Mouse (Mus musculus) kidney, adult 8-10 months (tissue): ENCODE measurements around the gene Fam174b.
A peak's percentile ranks its signal among the peaks of the same experiment; 100 is the strongest.

Experiments used
- DNase-seq, 2 experiments: peaks; one replicate each; pipeline ENCODE4 v3.0.0; 2022

The Fam174b gene

GRCm38 (mm10) chr7:73749983-73750382, 9.9 kb downstream of the Fam174b start:
- DNase-seq = no peak

GRCm38 (mm10) chr7:73753598-73753997, 13.5 kb downstream of the Fam174b start:
- DNase-seq = no peak

DNA sequence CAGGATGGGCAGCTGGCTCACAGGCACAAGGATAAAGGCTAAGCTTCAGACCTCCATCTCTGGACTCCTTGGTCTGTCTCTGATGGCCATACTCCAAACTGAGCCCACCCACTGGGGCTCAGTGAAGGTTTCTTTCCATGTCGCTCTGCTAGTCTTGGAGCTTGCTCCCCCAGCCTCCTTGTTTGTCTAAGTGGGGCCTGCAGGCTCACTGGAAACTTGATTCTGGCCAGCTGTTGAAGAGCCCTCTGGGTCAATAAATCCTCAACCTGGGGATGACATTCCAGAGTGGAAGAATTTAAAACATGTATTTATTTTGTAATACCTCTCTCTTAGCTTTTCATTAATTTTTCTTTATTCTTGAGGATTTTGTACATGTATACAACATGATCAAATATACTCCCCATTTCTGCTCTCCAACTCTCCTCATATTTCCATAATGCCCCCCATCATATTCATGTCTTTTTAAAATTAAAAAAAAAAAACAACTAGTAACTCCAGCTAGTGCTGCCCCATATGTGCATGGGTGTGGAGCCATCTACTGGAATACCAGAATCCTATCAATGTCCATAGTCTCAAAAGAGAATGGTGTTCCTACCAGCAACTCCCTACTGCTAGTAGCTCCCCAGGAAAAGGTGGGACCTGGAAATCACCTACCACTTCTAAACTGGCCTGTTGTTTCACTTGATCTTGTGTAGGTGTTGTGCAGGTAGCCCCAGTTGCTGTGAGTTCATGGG, 15.4 kb downstream of the Fam174b start:
- DNase-seq = no peak

GRCm38 (mm10) chr7:73761691-73762189, 21.6 kb downstream of the Fam174b start:
- no peak for DNase-seq

DNA sequence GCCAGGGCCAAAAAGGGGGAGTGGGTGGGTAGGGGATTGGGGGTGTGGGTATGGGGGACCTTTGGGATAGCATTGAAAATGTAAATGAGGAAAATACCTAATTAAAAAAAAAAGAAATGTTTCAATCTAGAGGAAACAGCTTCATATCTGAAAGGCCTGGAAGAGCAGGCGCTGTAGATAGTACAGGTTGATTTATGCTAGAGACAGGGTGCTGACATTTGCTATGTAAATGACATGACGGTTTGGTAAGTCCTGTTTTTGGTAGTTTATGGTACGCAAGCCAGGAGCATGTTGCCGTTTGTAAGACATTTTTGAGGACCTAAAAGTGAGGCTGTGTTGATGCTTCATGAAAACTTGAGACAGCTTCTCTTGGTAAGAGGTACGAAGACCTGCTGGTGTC, 24.6 kb downstream of the Fam174b start:
- DNase-seq = no peak

GRCm38 (mm10) chr7:73765186-73765903, 25.2 kb downstream of the Fam174b start:
- DNase-seq = no peak

DNA sequence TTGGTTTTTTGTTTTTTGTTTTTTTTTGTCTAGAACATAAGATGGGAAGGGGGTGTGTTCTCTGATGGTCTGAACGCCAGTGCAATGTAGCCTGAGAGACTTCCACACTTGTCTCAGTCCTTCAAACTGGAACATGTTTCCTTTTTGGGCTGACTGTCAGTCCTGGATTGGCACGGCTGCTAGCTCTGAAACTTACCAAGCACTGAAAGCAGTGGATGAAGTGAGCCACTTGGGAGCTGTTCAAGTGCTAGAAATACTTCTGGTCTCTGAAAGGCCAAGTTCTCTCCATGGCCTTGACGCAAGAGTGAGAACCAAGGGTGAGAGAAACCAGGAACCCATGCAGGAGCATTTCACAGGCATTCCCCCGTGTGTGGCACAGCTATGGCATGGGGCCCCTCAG, 29.1 kb downstream of the Fam174b start:
- DNase-seq = no peak

DNA sequence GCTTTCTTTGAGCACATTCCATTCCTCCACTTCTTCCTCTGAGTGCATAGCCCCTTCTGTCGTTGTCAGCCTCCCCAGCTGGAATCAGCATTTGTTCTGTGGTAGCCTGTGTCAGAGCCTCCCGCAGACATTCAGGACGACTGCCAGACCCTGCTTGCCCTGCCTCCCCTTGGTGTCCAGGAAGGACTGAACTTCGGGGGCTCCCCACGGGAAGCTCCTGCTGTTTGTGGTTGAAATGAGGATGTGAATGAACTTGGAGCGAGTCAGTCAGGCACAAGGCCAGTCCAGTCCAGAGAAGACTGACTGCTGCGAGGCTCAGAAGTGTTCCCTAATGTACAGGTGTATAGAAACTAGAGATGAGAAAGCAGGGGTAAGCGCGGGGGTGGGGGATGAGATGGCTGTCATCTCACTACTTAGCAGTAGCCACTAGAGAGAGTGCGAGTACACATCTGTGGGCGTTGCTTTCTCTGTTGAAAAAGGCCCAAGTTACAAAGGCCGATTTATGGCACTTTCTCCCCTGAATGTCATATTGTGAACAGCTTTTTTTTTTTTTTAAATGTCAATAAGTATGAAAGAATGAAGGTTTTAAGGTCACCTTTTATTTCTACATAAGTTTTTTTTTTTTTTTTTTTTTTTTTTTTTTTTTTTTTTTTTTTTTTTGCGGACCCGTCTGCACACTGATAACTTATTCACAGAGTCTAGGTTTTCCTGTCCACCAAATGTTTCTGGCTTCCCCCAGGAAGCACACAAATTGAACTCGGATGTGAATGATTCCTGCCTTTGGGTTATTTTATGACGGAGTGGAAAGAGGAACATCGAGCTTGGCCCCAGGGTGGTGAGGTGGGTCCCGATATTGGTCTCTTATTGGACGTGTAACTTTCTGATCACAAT, 31.5 kb downstream of the Fam174b start:
- no peak for DNase-seq

- DNase-seq = peak in 1 of 2 experiments; percentile 6
These were observed 32.2 kb downstream of the Fam174b start for GRCm38 (mm10) chr7:73772275-73772765.

GRCm38 (mm10) chr7:73774781-73775180, 34.7 kb downstream of the Fam174b start:
- no peak for DNase-seq

- DNase-seq = no peak
These were observed 37.7 kb downstream of the Fam174b start for GRCm38 (mm10) chr7:73777777-73778176.

GRCm38 (mm10) chr7:73784736-73785428, 44.8 kb downstream of the Fam174b start:
- DNase-seq = peak in 1 of 2 experiments; percentile 5

GRCm38 (mm10) chr7:73785815-73786214, 45.7 kb downstream of the Fam174b start:
- DNase-seq = no peak

DNA sequence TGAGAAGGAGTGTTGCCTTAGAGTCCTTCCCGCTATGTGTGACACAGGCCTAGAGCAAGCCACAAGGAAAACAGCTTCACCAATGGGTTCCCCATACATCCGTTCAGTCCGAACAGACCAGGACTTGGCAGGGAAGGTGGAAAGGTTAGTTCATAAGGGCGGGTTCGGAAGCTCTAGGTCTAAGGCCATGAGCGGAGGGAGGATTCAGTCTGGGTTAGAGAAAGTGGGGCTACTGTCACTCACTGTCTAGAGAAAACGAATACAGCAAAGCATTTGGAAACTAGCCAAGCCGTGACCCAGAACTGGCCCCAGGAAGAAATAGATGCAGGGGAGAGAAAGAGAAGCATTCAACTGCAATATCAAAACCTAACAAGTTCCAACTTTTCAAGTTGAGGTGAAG, 47.4 kb downstream of the Fam174b start:
- DNase-seq = no peak

DNA sequence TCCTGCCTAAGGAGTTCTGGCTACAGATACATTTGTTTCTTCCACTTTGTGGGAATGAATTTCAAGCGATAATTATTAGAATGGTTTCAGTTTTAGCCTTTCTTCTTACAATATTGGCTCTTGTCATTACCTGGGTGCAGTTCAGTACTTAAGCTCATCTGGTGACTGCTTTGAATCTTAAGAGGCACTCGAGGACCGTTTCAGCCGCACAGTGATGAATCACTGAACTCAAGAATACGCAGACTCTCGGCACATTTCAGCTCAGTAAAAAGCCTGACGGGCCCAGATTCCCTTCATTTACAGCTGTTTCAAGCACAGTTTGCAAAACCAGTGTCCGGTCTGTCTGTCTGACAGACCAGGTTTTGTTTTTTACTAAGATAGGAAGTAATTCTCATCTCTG, 51.0 kb downstream of the Fam174b start:
- no peak for DNase-seq

DNA sequence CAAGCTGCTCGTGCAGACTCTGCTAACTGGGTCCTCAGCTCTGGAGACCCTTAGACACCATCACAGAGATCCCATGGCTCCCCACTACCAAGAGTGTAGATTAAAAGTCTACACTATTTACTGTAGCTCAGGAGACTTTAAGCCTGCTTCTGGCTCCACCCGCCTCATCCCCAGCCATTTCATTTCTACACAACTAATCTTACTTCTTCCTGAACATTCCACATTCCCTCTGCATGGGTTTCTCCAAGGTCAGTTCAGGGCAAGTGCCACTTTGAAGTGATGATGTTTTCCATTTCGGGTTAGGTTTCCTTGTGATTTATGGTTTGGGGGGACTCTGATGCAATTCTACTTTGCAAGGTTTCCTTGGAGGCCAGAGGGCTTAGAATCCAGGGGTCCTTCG, 52.1 kb downstream of the Fam174b start:
- no peak for DNase-seq

- DNase-seq = no peak
These were observed 52.5 kb downstream of the Fam174b start for GRCm38 (mm10) chr7:73792641-73793040.

- peak; percentile 19 to 29 for DNase-seq
These were observed 69.2 kb downstream of the Fam174b start for GRCm38 (mm10) chr7:73809261-73809660.

DNA sequence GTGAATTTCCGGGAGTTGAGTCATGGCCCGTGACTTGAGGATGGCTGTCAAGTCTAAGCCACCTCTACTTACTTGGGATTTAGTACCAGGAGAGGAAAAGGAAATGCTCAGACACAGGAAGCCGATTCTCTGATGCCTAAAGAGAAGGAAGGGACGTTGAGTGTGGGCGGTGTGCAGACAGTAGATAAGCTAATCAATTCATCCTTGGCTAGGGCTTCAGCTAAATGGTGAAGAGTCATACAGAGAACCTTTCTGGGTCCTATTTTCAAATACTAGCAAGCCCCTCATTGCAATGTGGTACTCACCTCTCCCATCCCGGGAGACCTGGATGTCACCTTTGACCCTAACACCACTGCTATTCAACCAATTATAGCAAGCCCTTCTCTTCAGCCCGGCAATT, 71.3 kb downstream of the Fam174b start:
- DNase-seq = no peak

DNA sequence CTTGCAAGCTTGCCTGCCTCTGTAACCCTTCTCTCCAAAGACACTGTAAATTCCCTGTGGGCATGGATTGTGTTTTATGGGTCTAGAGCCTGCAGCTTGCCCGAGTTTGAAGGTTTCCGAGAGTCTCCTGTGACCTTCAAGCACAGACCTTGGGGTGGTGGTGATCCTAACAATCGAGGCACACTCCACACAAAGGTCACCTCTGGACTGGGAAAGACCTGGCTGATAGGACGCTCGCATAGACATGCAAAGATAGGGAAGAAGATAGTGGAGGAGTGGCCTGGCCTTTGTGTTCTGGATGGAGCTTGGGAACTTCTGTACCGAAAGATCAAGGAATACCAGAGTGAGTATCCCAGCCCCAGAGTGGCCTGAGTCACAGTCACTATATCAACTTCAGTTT, 72.1 kb downstream of the Fam174b start:
- no peak for DNase-seq

GRCm38 (mm10) chr7:73813887-73814286, 73.8 kb downstream of the Fam174b start:
- no peak for DNase-seq

DNA sequence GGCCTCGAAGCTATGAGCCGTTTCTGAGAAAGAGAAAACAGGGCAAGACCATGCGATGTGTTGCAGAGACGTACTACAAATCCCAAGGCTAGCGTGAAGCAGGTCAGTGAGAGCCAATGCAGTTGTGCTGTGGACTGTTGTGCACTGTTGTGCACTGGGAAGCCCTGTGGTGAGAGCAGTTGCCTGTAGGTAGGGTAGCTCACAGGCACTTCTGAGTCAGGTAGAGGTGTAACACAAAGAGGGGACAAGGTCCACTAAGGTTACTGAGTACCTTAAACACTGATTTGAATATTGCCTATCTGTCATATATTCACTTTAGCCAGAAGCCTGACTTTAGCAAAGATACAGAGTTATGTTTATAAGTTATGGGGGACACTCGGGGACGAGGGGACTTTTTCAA, 74.4 kb downstream of the Fam174b start:
- peak in 1 of 2 experiments; percentile 18 for DNase-seq
